Mouse (Mus musculus): Measurements from ENCODE around the gene Mn1. TPM values are rescaled to one million over a fixed set of nuclear protein-coding genes. Genes with fewer than 3 reads are reported as not detected.

Gene Mn1
- polyA plus RNA-seq, 1 experiment, result 1.1 TPM

- H3K36me3 ChIP-seq (ENCODE audit: control insufficient read depth, insufficient read depth, low read length), result no peaks in the 10 kb centered on the region
- DNase-seq, result no peak
- 87% methylated on average over 5 of the region's 5 CpGs for WGBS
- no peaks in the 10 kb centered on the region for H3K4me1 ChIP-seq (ENCODE audit: control insufficient read depth, insufficient read depth, low read length)
- no peak overlapping the region for H3K27ac ChIP-seq (ENCODE audit: insufficient read depth, low read depth, low read length)
- TF ChIP-seq POLR2A (IDR thresholded peaks at IDR 0.05; ENCODE audit: low read depth, low read length) (no peak), CTCF (conservative IDR thresholded peaks at IDR 0.05; ENCODE audit: insufficient read depth, insufficient read length, low read depth, low read length) (no peak)
- no peaks in the 10 kb centered on the region for H3K27me3 ChIP-seq (replicated peaks; ENCODE audit: control insufficient read depth, insufficient read depth, low read length)
- no peak overlapping the region for H3K4me3 ChIP-seq (ENCODE audit: insufficient read depth, low read depth, low read length)
Measured at GRCm38 (mm10) chr5:111475721-111476120, 58.6 kb downstream of the Mn1 start.

- Histone ChIP-seq H3K27me3 (replicated peaks; ENCODE audit: control insufficient read depth, insufficient read depth, low read length) (no peaks in the 10 kb centered on the region), H3K27ac (ENCODE audit: insufficient read depth, low read depth, low read length) (no peak overlapping the region), H3K4me1 (ENCODE audit: control insufficient read depth, insufficient read depth, low read length) (no peaks in the 10 kb centered on the region), H3K36me3 (ENCODE audit: control insufficient read depth, insufficient read depth, low read length) (no peaks in the 10 kb centered on the region), H3K4me3 (ENCODE audit: insufficient read depth, low read depth, low read length) (no peak overlapping the region)
- WGBS, result 81% methylated on average over 6 of the region's 6 CpGs
- peak; percentile 10 for DNase-seq
- TF ChIP-seq CTCF (conservative IDR thresholded peaks at IDR 0.05; ENCODE audit: insufficient read depth, insufficient read length, low read depth, low read length) (no peak), POLR2A (IDR thresholded peaks at IDR 0.05; ENCODE audit: low read depth, low read length) (no peak)
Measured at GRCm38 (mm10) chr5:111476141-111476540, 59.0 kb downstream of the Mn1 start.

GRCm38 (mm10) chr5:111485907-111486306, 68.7 kb downstream of the Mn1 start:
- WGBS, result 87% methylated on average over 4 of the region's 4 CpGs
- Histone ChIP-seq H3K36me3 (ENCODE audit: control insufficient read depth, insufficient read depth, low read length) (no peaks in the 10 kb centered on the region), H3K27me3 (replicated peaks; ENCODE audit: control insufficient read depth, insufficient read depth, low read length) (no peaks in the 10 kb centered on the region), H3K4me3 (ENCODE audit: insufficient read depth, low read depth, low read length) (no peak overlapping the region), H3K27ac (ENCODE audit: insufficient read depth, low read depth, low read length) (no peak overlapping the region), H3K4me1 (ENCODE audit: control insufficient read depth, insufficient read depth, low read length) (no peaks in the 10 kb centered on the region)
- DNase-seq, result no peak
- TF ChIP-seq CTCF (conservative IDR thresholded peaks at IDR 0.05; ENCODE audit: insufficient read depth, insufficient read length, low read depth, low read length) (no peak), POLR2A (IDR thresholded peaks at IDR 0.05; ENCODE audit: low read depth, low read length) (no peak)

GRCm38 (mm10) chr5:111489022-111489616, 72.0 kb downstream of the Mn1 start:
- Histone ChIP-seq H3K27me3 (replicated peaks; ENCODE audit: control insufficient read depth, insufficient read depth, low read length) (no peaks in the 10 kb centered on the region), H3K4me1 (ENCODE audit: control insufficient read depth, insufficient read depth, low read length) (no peaks in the 10 kb centered on the region), H3K36me3 (ENCODE audit: control insufficient read depth, insufficient read depth, low read length) (no peaks in the 10 kb centered on the region), H3K4me3 (ENCODE audit: insufficient read depth, low read depth, low read length) (no peak overlapping the region), H3K27ac (ENCODE audit: insufficient read depth, low read depth, low read length) (no peak overlapping the region)
- 72% methylated on average over 7 of the region's 7 CpGs for WGBS
- DNase-seq, result no peak
- TF ChIP-seq CTCF (conservative IDR thresholded peaks at IDR 0.05; ENCODE audit: insufficient read depth, insufficient read length, low read depth, low read length) (no peak), POLR2A (IDR thresholded peaks at IDR 0.05; ENCODE audit: low read depth, low read length) (no peak)

- DNase-seq, result no peak
Measured at GRCm38 (mm10) chr5:111490599-111490998, 73.4 kb downstream of the Mn1 start.

GRCm38 (mm10) chr5:111491485-111491884, 74.3 kb downstream of the Mn1 start:
- H3K4me1 ChIP-seq (ENCODE audit: control insufficient read depth, insufficient read depth, low read length), result no peaks in the 10 kb centered on the region
- H3K27ac ChIP-seq (ENCODE audit: insufficient read depth, low read depth, low read length), result no peak overlapping the region
- no peak overlapping the region for H3K4me3 ChIP-seq (ENCODE audit: insufficient read depth, low read depth, low read length)
- no peaks in the 10 kb centered on the region for H3K36me3 ChIP-seq (ENCODE audit: control insufficient read depth, insufficient read depth, low read length)
- H3K27me3 ChIP-seq (replicated peaks; ENCODE audit: control insufficient read depth, insufficient read depth, low read length), result no peaks in the 10 kb centered on the region
- no peak for TF ChIP-seq POLR2A (IDR thresholded peaks at IDR 0.05; ENCODE audit: low read depth, low read length)
- no peak for TF ChIP-seq CTCF (conservative IDR thresholded peaks at IDR 0.05; ENCODE audit: insufficient read depth, insufficient read length, low read depth, low read length)
- 58% methylated on average over 1 of the region's 1 CpGs for WGBS
- DNase-seq, result no peak

More at GRCm38 (mm10) chr5:111490599-111490998, 73.4 kb downstream of the Mn1 start:
- H3K36me3 ChIP-seq (ENCODE audit: control insufficient read depth, insufficient read depth, low read length), result no peaks in the 10 kb centered on the region
- no peak overlapping the region for H3K27ac ChIP-seq (ENCODE audit: insufficient read depth, low read depth, low read length)
- no peaks in the 10 kb centered on the region for H3K4me1 ChIP-seq (ENCODE audit: control insufficient read depth, insufficient read depth, low read length)
- no peak for TF ChIP-seq POLR2A (IDR thresholded peaks at IDR 0.05; ENCODE audit: low read depth, low read length)
- no peak for TF ChIP-seq CTCF (conservative IDR thresholded peaks at IDR 0.05; ENCODE audit: insufficient read depth, insufficient read length, low read depth, low read length)
- 79% methylated on average over 4 of the region's 4 CpGs for WGBS
- no peak overlapping the region for H3K4me3 ChIP-seq (ENCODE audit: insufficient read depth, low read depth, low read length)
- no peaks in the 10 kb centered on the region for H3K27me3 ChIP-seq (replicated peaks; ENCODE audit: control insufficient read depth, insufficient read depth, low read length)

GRCm38 (mm10) chr5:111500036-111500435, 82.9 kb downstream of the Mn1 start:
- TF ChIP-seq CTCF (conservative IDR thresholded peaks at IDR 0.05; ENCODE audit: insufficient read depth, insufficient read length, low read depth, low read length), result no peak
- no peak for TF ChIP-seq POLR2A (IDR thresholded peaks at IDR 0.05; ENCODE audit: low read depth, low read length)
- 46% methylated on average over 3 of the region's 3 CpGs for WGBS
- H3K4me1 ChIP-seq (ENCODE audit: control insufficient read depth, insufficient read depth, low read length), result no peaks in the 10 kb centered on the region
- DNase-seq, result no peak
- no peak overlapping the region for H3K27ac ChIP-seq (ENCODE audit: insufficient read depth, low read depth, low read length)
- H3K36me3 ChIP-seq (ENCODE audit: control insufficient read depth, insufficient read depth, low read length), result no peaks in the 10 kb centered on the region
- no peak overlapping the region for H3K4me3 ChIP-seq (ENCODE audit: insufficient read depth, low read depth, low read length)
- no peaks in the 10 kb centered on the region for H3K27me3 ChIP-seq (replicated peaks; ENCODE audit: control insufficient read depth, insufficient read depth, low read length)

All from kidney, adult 2 months (tissue).